Mouse (Mus musculus) embryo, embryonic 10.5 days (tissue): ENCODE data around the gene Adamts13.

Source experiments
- DNase-seq: peaks from one replicate; pipeline ENCODE4 v3.0.0-alpha.2; 2015; ENCODE audit warnings: low spot score

Adamts13 gene

GRCm38 (mm10) chr2:26973960-26974359 is 744 bp downstream of the Adamts13 start:
- DNase-seq, result no peak

GRCm38 (mm10) chr2:26980361-26980760 is 7.1 kb downstream of the Adamts13 start:
- DNase-seq, result no peak

- DNase-seq, result no peak
These were observed 11.0 kb downstream of the Adamts13 start for GRCm38 (mm10) chr2:26984179-26984578.

GRCm38 (mm10) chr2:26984640-26985039 is 11.4 kb downstream of the Adamts13 start:
- no peak for DNase-seq

- no peak for DNase-seq
These were observed 20.7 kb downstream of the Adamts13 start for GRCm38 (mm10) chr2:26993936-26994335.

- peak; percentile 8 for DNase-seq
These were observed 24.3 kb downstream of the Adamts13 start for GRCm38 (mm10) chr2:26997498-26997897.

GRCm38 (mm10) chr2:26997993-26998392 is 24.8 kb downstream of the Adamts13 start:
- DNase-seq, result no peak

- no peak for DNase-seq
These were observed 33.0 kb downstream of the Adamts13 start for GRCm38 (mm10) chr2:27006255-27006654.

- DNase-seq, result no peak
These were observed 34.5 kb downstream of the Adamts13 start for GRCm38 (mm10) chr2:27007701-27008100.

GRCm38 (mm10) chr2:27009714-27010244 is 36.6 kb downstream of the Adamts13 start, which contains the start of gene Cacfd1:
Cacfd1 (plus strand) TSS chr2:27009926.
- DNase-seq, result peak; percentile 94

GRCm38 (mm10) chr2:27017802-27018201 is 44.6 kb downstream of the Adamts13 start:
- DNase-seq, result peak; percentile 81

GRCm38 (mm10) chr2:27019530-27019929 is 46.3 kb downstream of the Adamts13 start:
- no peak for DNase-seq

GRCm38 (mm10) chr2:27021103-27021502 is 47.9 kb downstream of the Adamts13 start:
- no peak for DNase-seq

GRCm38 (mm10) chr2:27022612-27023011 is 49.4 kb downstream of the Adamts13 start:
- no peak for DNase-seq

GRCm38 (mm10) chr2:27024136-27024535 is 50.9 kb downstream of the Adamts13 start:
- no peak for DNase-seq

GRCm38 (mm10) chr2:27025545-27025944 is 52.3 kb downstream of the Adamts13 start:
- no peak for DNase-seq

- no peak for DNase-seq
These were observed 53.1 kb downstream of the Adamts13 start for GRCm38 (mm10) chr2:27026332-27026731.

- no peak for DNase-seq
These were observed 53.8 kb downstream of the Adamts13 start for GRCm38 (mm10) chr2:27026857-27027617.

GRCm38 (mm10) chr2:27027618-27028436 is 54.6 kb downstream of the Adamts13 start, which contains the start of gene Slc2a6:
Slc2a6 (minus strand) TSS chr2:27027998.
- DNase-seq, result peak; percentile 91

- no peak for DNase-seq
These were observed 55.3 kb downstream of the Adamts13 start for GRCm38 (mm10) chr2:27028437-27029015.

- no peak for DNase-seq
These were observed 59.1 kb downstream of the Adamts13 start for GRCm38 (mm10) chr2:27032361-27032760.

GRCm38 (mm10) chr2:27036003-27036402 is 62.8 kb downstream of the Adamts13 start:
- no peak for DNase-seq
